Mouse (Mus musculus) cerebellum, adult (tissue): Measurements from ENCODE around the gene Prss41.

Experiments
- ATAC-seq: cut with Nextera tagmentation; 2 replicates; pipeline ENCODE4 v1.9.2; 2017; ENCODE audit warnings: mild to moderate bottlenecking, moderate library complexity, mixed read lengths; ENCODE audit not compliant: insufficient number of reproducible peaks, low FRiP score, low TSS enrichment

Prss41 gene

DNA sequence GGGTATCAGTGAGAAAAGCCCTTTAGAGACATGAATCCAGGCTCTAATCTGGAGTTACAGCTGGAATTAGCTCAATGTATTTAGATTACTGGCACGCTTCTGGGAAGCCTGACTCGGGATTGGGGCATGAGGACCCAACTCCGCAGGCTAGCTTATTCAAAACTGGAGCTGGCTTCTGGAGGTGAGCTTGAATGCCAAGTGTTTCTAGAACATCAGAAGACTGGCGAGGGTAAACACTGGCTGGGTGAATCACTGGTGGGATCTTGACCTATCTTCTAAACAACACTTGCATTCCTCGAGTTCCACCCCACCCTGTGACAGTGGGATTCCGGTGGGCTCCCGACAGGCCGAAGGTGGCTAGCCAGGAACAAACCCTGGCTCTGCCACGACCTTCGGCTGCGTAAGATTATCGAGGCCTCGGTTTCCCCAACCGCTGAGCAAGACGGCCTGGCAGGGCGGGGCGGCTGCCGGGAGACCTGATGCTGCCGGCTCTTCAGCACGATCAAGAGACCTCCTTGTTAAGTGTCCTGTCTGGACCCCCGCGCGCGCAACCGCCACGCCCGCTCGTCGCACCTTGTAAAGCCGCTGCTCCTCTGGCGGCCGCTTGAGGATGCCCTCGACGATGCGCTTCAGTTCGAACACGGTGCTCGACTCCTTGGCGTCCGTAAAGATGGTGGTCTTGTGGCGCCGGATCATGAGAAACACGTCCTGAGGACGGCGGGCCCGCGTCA lies 15.5 kb downstream of the Prss41 start:
- peak; percentile 11; the same call in 1 of the 2 replicates for ATAC-seq

DNA sequence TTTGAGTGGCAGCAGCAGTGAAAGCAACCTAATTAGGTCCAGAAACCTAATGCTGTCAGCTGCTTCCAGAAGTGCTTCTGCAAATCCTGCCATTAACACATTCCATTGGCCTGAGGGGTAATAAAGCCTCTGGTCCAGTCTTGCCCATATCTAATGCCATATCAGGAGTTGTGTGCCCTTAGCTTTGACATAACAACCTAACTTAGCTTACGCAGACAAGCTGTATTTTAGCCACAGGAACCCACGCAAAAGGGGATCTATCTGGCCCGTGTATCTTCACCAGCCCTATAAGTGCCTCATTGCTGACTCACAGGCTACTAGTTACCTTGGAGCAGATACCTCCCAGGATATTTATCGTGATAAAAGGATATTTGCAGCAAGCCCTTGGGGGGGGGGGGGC lies 18.4 kb downstream of the Prss41 start:
- no peak for ATAC-seq

DNA sequence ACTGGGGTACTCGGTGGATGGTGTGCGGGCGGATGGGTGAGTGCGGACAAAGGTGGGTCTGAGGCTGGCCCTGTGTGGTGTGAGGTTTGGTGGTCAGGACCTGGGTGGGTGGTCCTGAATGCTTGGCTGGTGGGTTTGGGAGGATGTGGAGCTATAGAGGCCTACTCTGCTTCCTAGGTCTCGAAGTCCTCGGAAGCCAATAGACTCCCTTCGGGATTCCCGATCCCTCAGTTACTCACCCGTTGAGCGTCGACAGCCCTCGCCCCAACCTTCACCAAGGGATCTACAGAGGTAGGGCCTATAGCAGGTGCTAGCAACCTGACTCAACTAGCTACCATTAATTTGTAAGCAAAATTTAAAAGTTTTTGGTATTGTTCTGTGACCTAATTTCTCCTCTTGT lies 20.4 kb downstream of the Prss41 start:
- ATAC-seq: no peak

DNA sequence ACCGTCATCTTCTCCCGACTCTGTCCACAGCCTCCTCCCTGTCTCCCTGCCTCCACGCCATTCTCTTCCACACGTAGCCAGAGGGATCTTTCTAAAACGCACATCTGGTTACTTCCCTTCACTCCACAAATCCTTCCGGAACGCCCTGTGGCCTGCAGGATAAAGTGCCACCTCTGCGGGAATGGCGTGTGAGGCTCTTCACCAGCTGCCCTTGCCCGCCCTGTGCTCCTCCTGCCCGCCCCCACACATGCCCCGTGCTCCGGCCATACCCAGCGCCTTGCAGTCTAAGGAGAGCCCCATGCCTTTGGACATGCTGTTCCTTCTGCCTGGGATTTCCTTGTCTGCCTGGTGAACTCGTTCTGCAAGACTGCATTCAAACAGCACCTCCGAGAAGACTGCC lies 21.0 kb downstream of the Prss41 start:
- no peak for ATAC-seq

DNA sequence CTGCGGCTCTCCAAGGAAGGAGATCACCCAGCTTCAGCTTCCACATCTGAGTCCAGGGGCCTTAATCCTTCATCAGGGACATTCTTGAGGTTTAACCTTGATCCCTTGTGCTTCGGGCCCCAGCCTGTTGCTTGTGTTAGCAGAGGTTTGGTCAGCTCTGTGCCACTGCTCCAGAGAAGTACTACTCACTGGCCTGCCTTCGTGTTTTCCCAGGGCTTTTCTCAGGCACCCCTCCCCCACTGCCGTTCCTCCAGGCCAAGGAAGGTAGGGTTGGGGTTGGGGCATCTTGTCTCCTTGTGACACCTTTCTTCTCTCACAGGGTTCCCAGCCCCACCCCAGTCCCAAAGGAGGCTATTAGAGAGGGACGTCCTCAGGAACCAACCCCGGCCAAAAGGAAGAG lies 21.9 kb downstream of the Prss41 start:
- no peak for ATAC-seq

DNA sequence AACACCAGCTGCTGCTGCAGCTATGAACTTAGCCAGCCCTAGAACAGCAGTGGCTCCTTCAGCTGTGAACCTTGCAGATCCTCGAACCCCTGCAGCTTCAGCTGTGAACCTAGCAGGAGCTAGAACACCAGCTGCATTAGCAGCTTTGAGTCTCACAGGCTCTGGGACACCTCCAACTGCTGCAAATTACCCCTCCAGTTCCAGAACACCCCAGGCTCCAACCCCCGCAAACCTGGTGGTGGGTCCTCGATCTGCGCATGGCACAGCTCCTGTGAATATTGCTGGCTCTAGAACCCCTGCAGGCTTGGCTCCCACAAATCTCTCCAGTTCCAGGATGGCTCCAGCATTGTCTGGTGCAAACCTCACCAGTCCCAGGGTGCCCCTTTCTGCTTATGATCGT lies 23.2 kb downstream of the Prss41 start:
- ATAC-seq: no peak

DNA sequence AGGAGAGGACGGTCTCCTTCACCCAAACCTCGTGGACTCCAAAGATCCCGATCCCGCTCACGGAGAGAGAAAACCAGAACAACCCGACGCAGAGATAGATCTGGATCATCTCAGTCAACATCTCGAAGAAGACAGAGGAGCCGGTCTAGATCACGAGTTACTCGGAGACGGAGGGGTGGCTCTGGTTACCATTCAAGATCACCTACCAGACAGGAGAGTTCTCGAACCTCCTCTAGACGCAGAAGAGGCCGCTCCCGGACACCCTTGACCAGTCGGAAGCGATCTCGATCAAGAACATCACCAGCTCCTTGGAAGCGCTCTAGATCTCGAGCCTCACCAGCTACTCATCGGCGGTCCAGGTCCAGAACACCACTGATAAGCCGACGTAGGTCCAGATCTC lies 24.7 kb downstream of the Prss41 start:
- no peak for ATAC-seq

DNA sequence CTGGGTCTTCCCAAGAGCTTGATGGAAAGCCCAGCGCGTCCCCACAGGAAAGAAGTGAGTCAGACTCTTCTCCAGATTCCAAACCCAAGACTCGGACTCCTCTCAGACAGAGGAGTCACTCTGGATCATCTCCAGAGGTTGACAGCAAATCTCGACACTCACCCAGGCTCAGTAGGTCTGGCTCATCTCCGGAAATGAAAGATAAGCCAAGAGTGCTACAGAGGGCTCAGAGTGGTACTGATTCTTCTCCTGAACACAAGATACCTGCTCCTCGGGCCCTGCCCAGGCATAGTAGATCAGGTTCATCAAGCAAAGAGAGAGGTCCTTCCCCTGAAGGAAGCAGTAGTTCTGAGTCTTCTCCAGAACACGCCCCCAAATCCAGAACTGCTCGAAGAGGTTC lies 25.4 kb downstream of the Prss41 start:
- no peak for ATAC-seq

DNA sequence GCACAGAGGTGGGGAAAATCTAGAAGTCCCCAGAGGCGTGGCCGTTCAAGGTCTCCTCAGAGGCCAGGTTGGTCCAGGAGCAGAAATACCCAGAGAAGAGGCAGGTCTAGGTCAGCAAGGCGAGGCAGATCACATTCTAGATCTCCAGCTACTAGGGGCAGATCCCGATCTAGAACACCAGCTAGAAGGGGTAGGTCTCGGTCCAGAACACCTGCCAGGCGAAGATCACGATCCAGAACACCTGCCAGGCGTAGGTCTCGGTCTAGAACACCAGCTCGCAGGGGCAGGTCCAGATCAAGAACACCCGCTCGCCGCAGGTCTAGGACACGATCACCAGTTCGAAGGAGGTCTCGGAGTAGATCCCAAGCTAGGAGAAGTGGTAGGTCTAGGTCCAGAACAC lies 28.3 kb downstream of the Prss41 start:
- no peak for ATAC-seq

DNA sequence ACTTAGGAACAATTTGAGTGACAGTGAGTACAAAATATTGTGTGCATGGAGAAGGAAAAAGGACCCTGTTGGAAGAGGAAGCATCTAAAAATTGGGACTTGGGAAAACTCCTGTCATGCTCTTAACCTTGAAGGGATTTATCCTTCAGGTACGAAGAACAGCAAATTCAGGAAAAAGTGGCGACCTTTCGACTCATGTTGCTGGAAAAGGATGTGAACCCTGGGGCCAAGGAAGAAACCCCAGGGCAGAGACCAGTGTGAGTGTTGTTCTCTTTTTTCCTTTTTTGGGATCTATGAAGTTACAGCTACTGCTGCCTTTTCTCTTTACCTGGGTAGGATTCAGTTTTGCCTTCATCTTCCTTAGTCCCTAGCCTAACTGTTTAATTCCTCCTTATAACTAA lies 36.1 kb downstream of the Prss41 start:
- ATAC-seq: no peak

DNA sequence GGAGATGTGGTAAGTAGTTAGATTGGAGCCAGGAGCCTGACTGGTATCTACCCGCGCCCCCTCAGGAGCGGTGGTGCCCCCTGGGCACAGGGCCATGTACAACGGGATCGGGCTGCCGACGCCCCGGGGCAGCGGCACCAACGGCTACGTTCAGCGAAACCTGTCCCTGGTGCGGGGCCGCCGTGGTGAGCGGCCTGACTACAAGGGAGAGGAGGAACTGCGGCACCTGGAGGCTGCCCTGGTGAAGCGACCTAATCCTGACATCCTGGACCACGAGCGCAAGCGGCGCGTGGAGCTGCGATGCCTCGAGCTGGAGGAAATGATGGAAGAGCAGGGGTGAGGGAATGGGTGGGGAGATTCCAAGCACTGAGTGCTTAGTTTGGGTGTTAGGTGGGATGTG lies 37.1 kb downstream of the Prss41 start:
- no peak for ATAC-seq

DNA sequence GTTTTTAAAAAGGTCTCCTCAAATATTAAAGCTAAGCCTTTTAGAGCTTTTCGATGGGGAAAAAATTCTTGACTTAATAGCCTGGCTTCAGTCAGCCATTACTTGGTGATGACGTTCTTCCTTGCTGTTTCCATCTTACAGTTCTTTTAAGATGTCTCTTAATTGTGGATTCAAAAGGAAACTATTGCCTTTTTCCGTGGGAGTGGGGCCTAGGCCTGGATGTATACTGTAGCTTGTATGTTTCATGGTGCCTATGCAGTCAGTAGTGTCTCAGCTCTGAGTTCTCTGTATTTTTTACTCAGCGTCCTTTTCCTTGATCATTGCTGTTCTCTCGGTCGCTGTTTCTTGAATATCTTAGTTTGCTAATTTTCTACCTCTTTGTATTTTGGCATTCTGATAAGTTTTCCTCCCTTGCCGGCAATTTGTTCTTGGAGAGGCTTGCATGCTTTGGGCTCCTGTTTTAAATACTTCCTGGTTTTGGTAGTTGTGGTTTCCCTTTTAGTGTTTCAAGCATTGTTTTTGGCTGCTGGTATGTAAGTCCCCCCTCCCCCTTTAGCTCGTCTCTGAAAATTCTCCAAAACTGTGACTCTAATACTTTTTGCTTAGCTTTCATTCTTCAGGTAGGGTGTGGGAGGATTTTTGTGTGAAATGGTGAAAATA lies 39.4 kb downstream of the Prss41 start:
- ATAC-seq: no peak

DNA sequence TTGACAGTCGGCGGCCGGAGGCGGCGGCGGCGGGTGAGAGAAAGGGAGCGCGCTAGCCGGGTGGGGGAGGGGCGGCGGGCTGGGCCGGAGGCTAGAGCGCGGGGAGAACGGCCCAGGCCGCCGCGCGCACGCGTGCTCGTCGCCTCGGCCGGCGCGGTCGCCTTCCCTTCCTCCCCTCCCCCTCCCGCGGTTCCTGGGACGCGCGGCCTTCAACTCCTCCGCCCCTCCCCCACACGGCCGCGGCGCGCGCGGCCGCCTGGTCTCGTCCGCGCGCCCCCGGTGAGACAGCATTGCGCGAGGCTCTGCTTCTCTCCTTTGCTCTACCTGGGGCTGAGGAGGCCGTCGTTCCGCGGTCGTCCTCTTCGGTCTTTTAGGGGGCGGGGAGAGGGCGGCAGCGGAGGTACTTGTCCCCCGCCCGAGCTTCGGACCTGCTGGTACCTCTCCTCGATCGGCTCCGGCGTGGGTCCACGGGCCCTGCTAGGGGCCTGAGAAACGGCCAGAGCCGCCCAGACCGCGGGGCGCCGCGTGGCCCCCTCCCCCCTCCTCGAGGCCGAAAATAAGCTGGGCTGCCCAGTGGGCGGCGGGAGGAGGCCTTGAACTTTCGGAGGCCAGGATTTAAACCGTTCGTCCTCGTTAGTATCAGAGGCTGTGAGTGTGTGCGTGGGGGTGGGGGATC lies 40.5 kb downstream of the Prss41 start:
- ATAC-seq: 0 out of 2 replicates have a peak, but pooled peaks have one; percentile 4

DNA sequence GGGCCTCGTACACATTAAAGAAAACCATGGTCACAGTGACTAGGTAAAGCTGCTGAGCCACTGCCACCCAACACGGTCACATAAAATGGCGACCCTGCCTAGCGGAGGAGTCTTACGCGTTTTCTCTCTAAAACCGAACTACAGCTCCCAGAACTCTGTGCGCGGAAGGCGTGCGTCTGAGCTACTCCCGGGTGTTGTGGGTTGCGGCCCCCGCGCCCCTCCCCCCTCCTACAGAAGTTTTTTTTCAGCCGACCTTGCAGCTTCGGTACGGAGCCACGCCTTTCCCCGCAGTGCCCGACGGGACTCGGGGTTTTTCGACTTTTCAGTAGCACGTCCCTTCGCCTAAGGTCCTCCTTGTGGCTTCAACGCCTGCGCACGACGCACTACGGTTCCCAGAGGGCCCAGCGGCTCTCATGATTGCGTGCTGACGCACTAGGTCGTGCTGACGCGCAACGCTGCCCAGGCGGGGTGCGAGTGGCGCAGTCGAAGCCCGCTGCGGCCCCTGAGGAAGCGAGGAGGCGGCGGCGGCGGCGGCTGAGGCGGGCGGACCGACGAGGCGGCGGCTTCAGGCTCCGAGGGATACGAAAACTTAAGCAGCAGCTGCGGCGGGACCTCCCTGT lies 41.1 kb downstream of the Prss41 start:
- ATAC-seq: peak; percentile 98

DNA sequence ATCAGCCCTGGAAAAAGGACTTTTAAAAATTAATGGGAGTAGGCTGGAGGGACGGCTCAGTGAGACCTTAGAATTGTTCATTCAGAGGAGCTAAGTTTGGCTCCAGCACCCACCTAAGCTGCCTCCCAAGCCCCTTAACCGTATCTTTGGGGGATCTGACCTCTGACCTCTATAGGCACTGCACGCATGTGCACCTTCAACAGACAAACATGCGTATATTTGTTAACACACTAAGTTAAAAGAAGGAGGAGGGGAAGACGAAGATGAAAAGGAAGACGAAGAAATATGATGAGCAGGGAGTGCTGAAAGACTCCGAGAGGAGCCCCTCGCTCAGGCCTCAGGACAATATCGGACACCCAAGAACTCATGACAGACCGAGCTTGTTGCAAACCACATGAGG lies 42.3 kb downstream of the Prss41 start:
- no peak for ATAC-seq

DNA sequence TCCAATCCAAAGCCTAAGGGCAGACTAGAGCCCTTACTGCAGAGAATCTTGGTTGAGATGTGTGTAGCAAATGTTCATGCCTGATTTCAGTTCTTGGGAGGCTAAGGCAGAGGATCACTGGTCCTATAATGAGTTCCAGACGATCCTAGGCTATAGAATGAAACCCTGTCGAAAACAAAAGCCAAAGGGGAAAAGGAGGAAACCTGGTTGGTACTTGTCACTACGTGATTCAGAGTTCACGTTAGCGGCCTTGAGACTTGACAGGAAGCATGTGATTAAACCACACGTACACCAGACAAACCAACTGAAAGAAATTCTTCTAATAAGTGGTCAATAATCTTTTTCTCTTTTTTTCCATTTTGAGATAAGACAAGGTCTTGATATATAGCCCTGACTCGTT lies 46.7 kb downstream of the Prss41 start:
- ATAC-seq: no peak

DNA sequence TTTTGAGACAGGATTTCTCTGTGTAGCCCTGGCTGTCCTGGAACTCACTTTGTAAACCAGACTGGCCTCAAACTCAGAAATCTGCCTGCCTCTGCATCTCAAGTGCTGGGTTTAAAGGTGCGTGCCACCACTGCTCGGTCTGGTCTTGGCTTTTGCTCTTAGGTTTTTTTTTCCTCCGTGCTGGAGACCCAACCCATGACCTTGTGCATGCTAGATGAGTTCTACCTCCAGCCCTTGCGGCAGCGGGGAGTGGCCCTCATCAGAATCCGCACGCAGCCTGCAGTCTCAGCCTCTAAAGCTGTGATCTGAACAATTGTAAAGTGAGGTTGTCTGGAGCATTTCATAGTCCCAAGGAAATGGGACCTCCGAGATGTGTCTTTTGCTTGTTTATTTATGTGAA lies 48.6 kb downstream of the Prss41 start:
- ATAC-seq: no peak

DNA sequence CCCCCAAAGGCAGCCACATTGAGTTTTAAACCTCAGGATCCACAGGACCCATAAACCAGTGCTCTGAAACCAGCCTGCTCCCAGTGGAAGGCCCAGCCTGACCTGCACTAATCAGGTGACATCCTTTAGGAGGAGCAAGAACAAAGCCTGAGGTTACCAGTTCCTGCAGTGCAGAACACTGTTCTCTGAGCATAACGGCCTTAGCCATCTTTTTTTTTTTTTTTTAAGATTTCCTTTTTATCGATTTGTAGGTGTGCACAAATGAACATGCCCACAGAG lies 53.0 kb downstream of the Prss41 start:
- no peak for ATAC-seq

DNA sequence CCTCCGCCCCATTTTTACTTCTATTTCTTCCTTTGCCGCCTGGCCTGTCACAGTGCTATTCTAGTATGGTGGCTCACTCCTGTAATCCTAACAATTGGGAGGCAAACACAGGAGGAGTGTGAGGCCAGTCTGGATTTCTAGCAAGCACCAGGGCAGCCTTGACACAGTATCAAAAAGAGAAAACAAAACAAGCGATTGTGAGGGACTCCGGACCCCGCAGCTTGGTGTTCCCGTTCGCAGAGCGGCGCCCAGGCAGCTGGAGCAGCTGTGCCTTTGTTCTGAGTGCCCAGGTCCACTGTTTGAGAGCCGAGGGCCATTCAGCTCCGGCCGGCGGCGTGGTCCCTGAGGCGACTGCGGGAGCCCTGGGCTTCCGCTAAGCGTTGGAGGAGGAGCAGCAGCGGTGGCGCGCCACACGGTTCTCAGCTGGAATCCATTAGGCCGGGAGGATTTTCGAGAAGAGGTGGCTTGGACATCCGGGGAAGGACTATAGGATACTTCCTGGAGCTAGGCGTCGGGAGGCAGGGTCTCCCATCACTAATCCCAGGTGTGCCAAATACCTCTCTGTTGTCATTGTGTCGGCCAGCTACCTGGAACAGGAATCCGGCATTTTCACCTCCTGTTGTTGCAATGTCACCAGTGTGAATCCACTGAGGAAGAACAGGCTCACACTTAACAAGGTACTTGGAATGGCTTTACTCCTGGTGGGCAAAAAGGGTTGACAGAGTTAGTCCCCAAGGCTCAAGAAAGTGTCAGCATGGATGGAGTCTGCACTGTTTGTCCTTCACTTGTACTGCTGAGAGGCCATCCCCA lies 53.5 kb downstream of the Prss41 start, which contains the start of gene Srrm2:
TSS of gene Srrm2 (plus strand) at position 264 of the 810 bp plus-strand sequence.
- 0 out of 2 replicates have a peak, but pooled peaks have one; percentile 36 for ATAC-seq

DNA sequence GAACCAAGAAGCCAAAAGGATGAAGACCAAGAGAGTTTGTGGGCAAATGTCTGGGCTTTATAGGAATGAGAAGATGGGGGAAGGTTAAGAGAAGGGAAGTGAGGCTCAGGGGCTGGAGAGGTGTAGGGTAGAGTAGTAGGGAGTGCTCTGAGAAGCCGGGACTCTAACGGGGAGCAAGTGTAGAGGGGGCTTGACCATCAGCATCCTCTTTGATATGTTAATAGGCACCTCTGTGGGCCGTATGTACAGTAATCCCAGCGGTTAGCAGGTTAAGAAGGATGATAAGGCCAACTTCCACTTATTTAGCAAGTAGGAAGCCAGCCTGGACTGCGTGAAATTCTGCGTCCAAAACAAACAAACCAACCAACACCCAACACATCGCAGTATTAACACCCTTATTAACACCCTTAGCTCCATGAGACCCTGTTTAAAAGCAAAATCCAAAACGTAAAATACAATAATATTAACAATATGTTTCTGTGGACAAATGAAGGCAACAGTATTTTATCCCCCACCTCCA lies 54.2 kb downstream of the Prss41 start:
- no peak for ATAC-seq
